In the genomic region with DNA sequence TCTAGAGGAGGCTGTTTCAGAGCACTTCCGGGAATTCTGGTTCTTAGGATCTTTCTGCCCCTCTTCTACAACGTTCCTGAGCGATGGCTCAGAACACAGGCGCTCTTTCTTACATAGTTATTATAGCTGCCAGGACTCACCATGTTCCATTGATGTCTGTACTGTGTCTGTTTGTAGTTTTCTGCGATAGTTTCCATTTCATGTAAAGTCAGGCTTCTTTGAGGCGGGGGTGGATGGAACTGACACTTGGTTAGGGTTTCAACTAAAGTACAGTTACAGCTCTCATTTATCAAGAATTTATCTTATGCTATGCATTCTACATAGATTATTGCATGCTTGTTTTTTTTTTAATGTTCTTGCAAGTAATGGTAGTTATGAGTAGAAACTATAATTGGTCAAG, we compare ENCODE assay signal across 13 mouse cellular contexts.
"Had no signal": no experiment of that assay in that cellular context is flagged by ENCODE, and none has a peak within 500 bp of the region (broad histone marks: within the 10 kb centered on the region; RNA-seq: fewer than 3 reads in every experiment).

No protein-coding gene starts in this region.

- H3K4me3 ChIP-seq: kidney, embryonic 15.5 days; limb, embryonic 15.5 days; liver, embryonic 12.5 days; midbrain, embryonic 12.5 days; stomach, embryonic 15.5 days had no signal

- H3K27ac ChIP-seq: kidney, embryonic 15.5 days; limb, embryonic 15.5 days; liver, embryonic 12.5 days; midbrain, embryonic 12.5 days; stomach, embryonic 15.5 days had no signal

- ATAC-seq: liver, embryonic 12.5 days; midbrain, embryonic 16.5 days had no signal

- DNase-seq: kidney, postnatal 14 days; layer of hippocampus, postnatal 36 days; lung, embryonic 14.5 days; lung, postnatal 14 days; right cerebral cortex, postnatal 14 days; thymus, adult 2 months; thymus, postnatal 4 days had no signal
